Mouse (Mus musculus): ENCODE data around the gene BC030499.

BC030499 gene

DNA sequence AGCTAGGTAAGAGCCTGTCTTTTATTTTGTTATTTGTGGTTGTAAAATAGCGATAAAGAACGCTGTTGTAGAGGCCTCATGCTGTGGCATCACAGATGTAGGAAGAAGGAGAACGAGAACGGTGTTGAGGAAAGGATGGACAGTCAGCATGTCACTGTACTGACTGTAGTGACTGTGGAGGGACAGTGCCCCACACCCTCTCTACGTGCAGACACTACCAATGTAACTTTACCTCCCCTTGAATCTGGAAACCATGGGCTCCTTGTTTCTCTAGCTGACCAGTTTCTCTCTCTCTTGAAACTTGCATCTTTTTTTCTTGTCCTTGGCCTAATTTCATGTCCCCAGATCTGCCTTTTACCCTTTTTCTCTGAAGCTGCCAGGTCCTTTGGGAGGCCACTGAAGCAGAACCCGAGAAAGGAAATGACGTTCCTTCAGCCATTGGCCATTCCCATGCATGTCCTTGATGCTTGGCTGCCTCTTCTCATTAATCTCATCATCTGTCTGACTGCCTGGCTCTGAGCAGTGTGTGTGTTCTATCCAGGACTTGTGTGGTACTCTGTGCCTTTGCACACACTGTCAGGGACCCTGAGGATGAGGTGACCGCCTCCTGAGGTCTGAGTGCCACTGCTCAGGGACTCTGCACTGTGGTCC, 20.3 kb downstream of the BC030499 start:
- DNase-seq = no peak

DNA sequence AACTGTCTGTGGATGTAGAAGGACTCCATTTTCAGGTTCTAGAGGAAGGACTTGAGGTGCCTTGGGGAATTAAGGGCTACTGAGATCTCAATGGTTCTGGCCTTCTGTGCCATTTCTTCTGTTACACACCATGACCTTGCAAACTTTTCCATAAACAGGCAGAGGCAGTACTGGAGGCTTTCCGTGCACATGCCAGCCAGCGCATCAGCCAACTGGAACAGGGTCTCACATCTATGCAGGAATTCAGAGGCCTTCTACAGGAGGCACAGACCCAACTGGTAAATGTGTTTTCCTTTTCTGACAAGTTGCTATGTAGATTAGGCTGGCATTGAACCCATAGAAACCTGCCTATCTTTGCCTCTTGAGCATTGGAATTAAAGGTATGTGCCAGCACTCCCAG, 23.0 kb downstream of the BC030499 start:
- DNase-seq = no peak

DNA sequence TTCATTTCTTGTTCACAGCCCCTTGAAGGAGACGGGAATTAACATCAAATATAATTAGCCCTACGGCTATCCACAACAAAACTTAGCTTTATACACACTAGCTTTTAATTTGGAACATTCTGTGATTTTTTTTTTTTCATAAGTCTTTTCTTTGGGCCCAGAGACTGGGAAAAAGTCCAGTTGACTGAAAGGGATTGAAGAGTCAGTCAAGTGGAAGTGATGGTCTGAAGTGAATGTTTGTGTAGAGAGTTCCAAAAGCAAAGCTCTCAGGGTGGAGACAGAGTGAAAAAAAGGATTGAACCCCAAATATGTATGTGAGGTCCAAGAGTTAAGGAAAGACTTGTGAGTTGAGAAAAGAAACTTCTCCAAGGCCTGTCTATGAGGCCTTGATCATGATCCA, 27.8 kb downstream of the BC030499 start:
- no peak for DNase-seq

DNA sequence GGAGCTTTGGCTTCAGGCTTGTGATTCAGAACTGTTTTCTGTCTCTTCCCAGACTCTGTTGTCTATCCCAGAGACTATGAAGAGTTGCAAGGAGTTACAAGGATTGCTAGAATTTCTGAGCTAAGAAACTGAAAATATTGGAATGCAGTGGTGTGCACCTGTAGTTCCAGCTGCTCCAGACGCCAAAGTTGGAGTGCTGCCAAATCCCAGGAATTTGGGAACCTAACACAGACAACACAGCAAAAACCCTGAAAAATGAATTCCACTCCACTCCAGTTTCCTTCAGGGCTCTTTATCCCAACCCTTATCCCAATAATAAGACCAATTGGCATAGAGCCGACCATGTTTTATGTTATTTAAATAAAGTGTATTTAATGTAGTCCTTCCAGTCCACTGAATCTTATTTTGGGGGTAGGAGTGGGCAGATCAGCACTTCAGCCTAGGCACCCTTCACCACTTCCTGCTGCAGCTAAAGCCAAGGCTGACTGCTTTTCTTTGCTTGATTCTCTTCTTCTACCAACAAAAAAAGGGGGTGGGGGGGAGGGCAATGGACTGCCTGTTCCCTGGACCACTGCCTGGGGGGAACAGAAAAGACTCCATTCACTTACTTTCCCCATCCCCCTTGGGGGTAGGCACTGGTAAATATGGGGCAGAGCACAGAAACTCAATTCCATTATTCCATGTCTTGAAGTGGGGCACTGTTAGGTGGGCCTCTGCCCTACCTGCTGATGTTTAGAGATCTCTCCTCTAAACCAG, 31.6 kb downstream of the BC030499 start:
- peak; percentile 23 for DNase-seq

DNA sequence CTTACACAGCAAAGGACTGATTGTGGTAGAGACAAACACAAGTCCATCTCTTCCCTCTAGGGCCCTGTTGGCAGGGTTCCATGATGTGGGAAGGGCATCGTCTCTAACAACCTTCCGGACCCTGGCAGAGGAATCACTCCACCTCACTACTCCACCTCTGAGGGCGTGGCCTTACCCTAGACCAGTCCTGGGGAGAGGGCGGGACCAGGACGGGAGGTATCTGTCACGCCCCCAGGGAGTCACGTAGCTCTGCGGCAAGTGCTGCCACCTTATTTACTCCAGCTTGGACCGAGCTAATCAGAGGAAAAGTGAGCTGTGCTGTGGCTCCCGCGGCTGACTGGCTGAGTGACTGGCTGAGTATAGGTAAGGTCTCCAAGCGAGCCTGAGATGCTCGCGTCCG, 32.2 kb downstream of the BC030499 start, which contains the start of gene Aldoc:
Gene Aldoc (plus strand): TSS at position 109 of the 400 bp plus-strand sequence.
- peak; percentile 97 for DNase-seq

DNA sequence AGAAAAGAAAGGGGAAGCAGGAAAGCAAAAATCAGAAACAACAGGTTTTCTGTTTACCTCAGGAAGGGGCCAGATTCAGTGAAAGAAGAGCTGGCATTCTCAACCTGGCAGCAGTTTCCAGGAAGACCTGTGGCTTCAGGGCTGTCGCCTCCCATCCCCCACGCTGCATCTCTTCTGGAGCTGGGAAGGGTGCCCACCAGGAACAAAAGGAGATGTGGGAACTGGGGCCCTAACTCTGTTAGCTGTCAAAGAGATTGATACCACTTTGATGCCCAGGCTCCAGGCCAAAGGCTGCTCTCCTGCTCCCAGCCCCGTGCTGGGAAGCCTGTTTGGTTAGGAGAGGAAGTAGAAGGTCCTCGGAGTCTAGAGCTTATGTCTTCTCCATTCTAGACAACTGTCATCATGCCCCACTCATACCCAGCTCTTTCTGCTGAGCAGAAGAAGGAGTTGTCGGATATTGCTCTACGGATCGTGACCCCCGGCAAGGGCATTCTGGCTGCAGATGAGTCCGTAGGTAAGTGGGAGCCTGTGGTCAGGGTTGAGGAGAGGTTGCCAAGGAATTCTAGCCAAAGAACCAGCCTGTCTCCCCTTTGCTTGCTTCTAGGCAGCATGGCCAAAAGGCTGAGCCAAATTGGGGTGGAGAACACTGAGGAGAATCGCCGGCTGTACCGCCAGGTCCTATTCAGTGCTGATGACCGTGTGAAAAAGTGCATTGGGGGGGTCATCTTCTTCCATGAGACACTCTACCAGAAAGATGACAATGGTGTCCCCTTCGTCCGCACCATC, 33.6 kb downstream of the BC030499 start:
- no peak for DNase-seq

DNA sequence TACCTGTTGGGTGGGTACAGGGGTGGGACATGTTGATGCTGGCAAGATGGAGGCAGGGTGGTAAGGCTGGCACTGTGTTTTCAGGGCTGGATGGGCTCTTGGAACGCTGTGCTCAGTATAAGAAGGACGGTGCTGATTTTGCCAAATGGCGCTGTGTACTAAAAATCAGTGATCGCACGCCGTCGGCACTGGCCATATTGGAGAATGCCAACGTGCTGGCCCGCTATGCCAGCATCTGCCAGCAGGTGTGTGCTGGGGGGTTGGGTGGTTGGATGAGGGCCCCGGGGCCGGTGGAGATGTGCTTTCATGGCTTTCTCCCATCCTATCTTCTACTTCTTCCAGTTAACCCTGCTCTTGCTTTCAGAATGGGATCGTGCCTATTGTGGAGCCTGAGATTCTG, 34.3 kb downstream of the BC030499 start:
- no peak for DNase-seq

DNA sequence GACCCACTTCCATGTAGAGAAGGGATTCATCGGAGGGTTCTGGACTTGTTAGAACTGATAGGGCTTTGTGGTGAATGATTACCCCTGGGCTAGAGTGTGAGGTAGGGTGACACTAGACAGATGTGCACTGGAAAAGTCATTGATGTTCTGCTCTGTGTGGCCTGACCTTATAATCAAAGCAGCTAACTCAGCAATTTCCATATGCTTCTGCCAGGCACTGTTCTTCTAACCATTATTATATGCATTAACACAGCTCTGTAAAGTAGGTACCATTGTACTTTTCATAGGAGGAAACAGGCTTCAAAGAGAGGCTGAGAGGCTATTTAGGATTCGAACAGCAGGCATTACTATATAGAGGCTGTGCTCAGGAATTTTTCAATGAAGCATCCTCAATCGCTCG, 36.6 kb downstream of the BC030499 start:
- DNase-seq = no peak

DNA sequence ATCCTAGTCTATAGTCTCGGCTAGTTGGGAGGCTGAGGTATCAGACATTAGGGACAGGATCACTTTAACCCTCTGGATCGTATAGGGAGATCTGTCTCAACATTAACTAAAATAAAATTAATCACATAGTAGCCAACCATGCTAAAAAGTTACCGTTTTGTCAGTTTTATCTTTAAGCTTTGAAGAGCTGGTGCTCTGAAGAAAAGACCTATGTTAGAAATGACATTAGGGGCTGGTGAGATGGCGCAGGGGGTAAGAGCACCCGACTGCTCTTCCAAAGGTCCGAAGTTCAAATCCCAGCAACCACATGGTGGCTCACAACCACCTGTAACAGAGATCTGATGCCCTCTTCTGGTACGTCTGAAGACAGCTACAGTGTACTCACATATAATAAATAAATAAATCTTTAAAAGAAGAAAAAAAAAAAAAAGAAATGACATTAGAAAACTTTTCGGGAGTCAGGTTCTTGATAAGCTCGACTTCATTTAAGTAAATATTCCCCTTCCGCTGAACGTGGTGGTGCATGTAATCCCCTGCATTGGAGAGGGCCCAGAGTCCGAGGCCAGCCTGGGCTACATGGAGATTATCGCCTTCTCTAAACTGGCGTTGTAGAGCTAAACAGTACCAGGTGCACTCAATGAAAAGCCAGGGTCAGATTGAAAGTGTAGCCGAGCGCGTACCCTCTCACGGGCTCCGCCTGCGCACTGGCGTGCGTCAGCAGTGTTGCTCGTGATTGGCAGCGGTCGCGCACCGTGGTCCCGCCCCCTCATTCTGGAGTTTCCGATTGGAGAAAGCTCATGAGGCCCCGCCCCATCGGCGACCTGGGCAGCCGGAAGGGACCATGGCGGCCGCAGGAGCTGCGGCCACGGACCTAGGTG, 37.2 kb downstream of the BC030499 start, which contains the start of gene Pigs:
Gene Pigs (plus strand): TSS at position 782 of the 878 bp plus-strand sequence.
- DNase-seq = peak; percentile 100

DNA sequence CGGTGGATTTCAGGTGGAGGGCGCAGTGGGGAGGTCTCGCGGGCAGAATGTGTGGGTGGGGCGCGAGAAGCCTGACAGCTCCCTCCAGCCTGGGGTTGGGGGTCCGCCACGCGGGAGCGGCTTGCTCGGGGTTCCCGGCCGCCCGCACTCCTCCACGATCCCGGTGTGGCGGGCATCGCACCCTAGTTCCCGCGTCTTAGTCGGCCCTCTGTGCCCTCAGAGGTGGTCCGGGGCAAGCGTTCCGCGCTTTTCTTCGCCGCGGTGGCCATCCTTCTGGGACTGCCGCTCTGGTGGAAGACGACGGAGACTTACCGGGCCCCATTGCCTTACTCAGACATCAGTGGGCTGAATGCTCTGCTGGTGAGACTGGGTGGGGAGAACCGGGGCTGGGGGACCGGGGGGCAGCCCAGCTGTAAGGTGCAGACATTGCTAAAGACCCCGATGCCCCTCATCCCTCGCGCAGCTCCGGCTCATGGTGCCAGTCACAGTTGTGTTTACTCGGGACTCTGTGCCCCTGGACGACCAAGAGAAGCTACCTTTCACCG, 37.9 kb downstream of the BC030499 start:
- DNase-seq = no peak

DNA sequence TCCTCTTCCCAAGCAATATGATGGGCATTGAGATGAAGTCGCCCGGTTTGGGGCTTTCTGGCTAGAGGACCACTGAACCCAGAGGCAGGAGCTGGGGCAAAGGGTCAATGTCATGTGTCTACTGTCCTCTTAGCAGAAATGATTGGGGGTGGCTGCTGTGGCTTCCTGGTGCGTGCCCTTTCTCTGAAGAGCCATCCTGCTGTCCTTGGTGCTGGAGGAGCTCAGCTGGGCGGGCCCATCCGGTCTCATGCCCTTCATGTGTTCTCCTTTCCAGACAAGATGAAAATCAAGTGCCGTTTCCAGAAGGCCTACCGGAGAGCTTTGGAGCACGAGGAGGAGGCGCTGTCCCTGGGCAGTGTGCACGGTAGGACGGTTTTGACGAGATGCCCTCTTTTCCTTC, 42.0 kb downstream of the BC030499 start:
- no peak for DNase-seq

DNA sequence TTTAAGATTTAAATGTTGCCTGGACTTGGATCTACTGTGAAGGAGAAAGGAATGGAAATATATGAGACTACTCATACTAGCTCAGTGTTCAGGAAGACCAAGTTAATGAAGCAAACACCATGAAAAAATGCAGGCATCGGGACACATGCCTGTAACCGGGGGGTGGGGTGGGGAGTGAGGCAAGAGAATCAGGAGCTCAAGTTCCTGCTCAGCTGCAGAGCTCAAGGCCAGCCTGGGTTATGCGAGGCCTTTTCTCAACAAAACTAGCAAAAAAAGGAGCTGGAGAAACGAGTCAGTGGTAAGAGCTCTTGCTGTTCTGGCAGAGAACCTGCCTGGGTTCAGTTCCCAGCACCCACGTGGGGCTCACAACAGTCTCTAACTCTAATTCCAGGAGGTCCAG, 43.4 kb downstream of the BC030499 start:
- DNase-seq = no peak

DNA sequence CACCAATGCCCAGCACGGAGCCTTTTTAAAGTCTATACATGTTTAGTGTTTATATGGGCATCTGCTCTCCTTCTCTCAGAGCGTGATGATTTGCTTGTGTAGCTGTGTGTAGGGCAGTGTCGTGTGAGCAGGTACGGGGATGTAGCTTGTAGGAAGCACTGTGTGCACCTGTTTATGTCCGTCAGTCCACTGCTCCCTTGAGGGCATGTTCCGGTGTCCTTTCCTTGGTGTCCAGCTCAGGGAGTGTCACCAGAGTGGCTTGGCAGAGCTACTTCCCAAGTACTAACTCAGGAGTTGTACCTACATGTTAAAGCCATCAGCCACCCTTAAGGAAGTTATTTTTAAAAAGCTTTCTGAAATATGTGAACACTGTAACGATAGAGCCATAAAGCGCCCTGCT, 46.4 kb downstream of the BC030499 start:
- DNase-seq = no peak

DNA sequence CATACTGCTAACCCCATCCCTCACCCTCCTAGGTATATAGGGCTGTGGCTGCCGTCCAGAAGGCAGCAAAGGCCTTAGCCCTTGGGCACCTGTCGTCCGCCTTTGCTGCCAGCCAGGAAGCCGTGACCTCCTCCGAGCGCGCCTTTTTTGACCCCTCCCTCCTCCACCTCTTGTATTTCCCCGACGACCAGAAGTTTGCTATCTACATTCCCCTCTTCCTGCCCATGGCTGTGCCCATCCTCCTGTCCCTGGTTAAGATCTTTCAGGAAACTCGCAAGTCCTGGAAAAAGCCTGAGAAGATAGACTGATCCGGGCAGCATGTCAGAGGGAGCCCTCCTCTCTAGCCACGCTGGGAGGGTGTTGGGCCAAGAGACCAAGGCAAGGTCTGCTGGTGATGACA, 51.1 kb downstream of the BC030499 start:
- DNase-seq = peak; percentile 89

DNA sequence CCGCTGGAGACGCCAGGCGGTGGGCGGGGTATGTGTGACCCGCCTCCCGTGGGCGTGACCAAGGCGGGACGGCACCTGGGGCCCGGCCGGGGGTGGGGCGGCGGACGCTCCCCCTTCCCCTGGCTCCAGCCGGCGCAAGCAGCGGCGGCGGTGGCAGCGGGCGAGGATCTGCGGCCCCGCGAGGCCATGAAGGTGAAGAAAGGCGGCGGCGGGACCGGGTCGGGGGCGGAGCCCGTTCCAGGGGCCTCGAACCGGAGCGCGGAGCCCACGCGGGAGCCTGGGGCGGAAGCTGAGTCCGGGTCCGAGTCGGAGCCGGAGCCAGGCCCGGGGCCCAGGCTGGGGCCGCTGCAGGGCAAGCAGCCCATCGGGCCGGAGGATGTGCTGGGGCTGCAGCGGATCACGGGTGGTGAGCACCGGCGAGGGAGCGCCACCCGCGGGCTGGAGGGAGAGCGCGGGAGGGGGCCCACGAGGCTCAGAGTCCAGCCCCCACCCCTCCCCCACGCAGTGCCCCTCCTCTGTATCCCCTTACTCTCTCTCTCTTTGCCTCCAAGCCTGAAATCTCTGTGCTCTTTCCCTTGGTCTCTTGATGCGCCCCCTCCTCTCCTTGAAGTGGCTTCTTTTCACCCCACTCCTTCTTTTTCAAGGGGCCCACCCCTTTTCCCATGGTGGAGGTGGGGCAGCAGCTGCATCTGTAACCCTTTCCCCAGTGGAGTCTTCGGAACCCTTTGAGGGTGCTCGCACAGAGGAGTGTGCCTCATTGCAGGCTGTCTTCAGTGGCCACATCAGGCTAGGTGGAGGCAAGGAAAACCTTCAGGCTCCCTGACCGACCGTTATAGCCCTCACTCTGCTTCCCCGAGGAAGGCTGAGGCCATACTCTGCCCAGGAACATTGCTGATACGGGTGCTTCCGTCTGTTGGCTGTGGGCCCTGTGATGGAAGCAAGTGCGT, 53.0 kb downstream of the BC030499 start, which contains the start of gene Unc119:
Gene Unc119 (plus strand): TSS at position 102 of the 947 bp plus-strand sequence.
- peak; percentile 97 for DNase-seq

DNA sequence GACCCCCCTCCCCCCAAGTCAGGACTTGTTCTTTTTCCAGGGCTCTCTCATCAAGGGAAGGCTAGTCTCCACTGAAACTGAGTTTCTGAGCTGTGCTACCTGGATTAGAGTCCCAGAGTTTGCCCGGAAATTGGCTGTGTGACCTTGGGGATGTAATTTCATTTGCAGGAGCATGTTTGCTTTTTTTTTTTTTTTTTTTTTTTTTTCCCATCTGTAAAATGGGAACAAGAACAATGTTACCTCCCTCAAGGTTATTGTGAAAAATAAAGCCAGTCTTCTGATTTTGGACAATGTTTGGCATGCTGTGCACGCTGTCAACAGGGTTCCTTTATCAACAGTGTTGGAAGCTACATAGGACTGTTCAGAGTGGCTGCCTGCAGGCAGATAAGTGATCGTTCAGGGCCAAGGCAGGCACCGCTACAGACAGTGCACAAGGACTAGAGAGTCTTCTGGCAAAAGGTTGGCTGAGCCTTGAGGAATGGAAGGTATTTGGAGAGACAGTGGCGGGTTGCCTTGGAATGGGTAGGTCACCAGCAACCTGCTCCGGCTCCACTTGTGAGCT, 53.8 kb downstream of the BC030499 start:
- no peak for DNase-seq

DNA sequence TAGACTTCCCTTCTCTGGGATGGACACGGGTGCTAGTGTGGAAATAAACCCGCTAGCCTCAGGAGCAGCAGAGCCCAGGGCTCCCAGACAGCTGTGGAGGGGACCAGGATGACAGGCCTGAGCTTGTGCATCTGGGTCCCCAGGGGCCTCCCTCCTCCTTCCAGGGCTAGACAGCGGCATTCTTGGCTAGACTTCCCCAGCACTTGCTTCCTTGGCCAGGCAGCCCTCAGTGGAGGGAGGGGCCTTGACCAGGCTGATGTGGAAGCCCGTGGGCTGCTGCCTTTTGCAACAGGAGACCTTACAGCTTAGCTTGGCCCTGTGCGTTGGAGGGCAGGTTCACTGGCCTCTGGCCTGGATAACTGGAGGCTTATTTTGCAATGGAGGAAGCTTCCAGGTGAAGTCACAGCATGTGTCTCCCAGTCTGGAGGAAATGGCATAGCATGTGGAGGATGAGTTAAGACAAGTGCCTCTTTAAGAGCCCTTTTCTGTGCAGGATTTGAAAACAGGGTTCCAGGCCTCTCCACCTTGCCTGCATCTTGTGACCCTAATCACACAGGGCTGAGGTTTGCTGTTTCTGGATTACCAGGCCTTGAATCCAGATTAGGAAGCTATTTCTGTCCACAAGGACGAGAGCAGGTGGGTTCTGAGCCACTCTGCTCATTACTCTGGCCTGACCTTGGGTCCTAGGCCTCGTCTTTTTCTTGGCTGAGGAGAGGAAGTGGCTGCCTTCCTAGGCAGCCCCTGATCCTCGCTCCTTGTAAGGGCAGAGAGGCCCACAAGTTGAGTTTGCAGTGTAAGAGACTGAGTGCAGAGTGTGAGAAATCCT, 54.5 kb downstream of the BC030499 start:
- DNase-seq = peak; percentile 98

DNA sequence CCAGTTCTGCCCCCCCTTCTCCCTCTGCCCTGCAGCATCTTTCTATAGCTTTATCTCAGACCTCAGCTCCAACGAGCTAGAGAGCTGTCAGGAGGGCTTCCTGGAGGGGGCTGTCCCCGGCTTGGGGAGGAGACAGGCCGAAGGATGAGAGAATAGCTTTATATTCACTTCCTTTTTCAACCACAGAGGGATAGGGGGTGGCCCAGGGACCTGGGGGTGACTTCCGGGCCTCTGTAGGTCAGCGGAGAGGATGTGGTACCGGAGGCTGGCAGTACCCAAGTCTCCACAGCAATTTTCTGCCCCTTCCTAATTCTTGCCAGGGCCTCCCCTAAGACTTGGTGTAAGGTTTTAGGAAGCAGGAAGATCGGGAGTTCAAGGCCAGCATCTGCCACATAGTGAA, 55.2 kb downstream of the BC030499 start:
- DNase-seq = peak; percentile 96

All from heart, adult 11 months (tissue).